Mouse (Mus musculus) ES-E14 (cell line): Measurements from ENCODE around the gene Blvrb. TPM values are rescaled to one million over a fixed set of nuclear protein-coding genes. Genes with fewer than 3 reads are reported as not detected.

Source experiments
- DNase-seq: peaks from one replicate; pipeline ENCODE4 v3.0.0-alpha.2; 2013; ENCODE audit warnings: low read depth, low spot score
- H3K27ac ChIP-seq: 2 replicates; pipeline ENCODE4 v1.5.1; 2012; ENCODE audit warnings: low read depth, mild to moderate bottlenecking, low read length, moderate library complexity, mixed read lengths; ENCODE audit not compliant: poor library complexity, insufficient read depth, severe bottlenecking
- H3K36me3 ChIP-seq: 2 replicates; pipeline ENCODE4 v1.6.1; 2012; ENCODE audit warnings: mild to moderate bottlenecking, low read length, moderate library complexity, mixed read lengths; ENCODE audit not compliant: control insufficient read depth, poor library complexity, insufficient read depth, severe bottlenecking
- H3K4me1 ChIP-seq, 2 experiments: fragments of 150-350 bp in 1 of 2; sonication (generic) in 1 of 2; 2 replicates each; pipeline ENCODE4 v1.6.1; 2012; ENCODE audit warnings: low read length in 2 of 2, mild to moderate bottlenecking in 1 of 2, mixed read lengths in 1 of 2; ENCODE audit not compliant: control insufficient read depth in 2 of 2, insufficient read depth in 2 of 2, poor library complexity in 1 of 2
- H3K4me3 ChIP-seq, 2 experiments: fragments of 150-350 bp in 1 of 2; sonication (generic) in 1 of 2; 2 replicates each; pipeline ENCODE4 v1.5.1; 2012; ENCODE audit warnings: low read length in 2 of 2, low read depth in 1 of 2, mild to moderate bottlenecking in 1 of 2, mixed read lengths in 1 of 2; ENCODE audit not compliant: insufficient read depth in 1 of 2, poor library complexity in 1 of 2, severe bottlenecking in 1 of 2
- H3K9ac ChIP-seq: 2 replicates; pipeline ENCODE4 v1.6.1; 2012; ENCODE audit warnings: low read depth, mild to moderate bottlenecking, low read length, mixed read lengths; ENCODE audit not compliant: poor library complexity, insufficient read depth, severe bottlenecking
- H3K9me3 ChIP-seq: fragments of 150-350 bp; sonication (generic); 2 replicates; pipeline ENCODE4 v1.6.1; 2012; ENCODE audit warnings: low read depth, mild to moderate bottlenecking, low read length; ENCODE audit not compliant: control insufficient read depth, insufficient read depth
- CHD2 ChIP-seq: IDR thresholded peaks from 2 replicates; pipeline ENCODE4 v1.6.1; 2014; ENCODE audit warnings: mild to moderate bottlenecking, low read depth, low read length, inconsistent platforms
- HCFC1 ChIP-seq: IDR thresholded peaks from 2 replicates; pipeline ENCODE4 v1.6.1; 2012; ENCODE audit warnings: low read length, inconsistent platforms, borderline replicate concordance; ENCODE audit not compliant: insufficient read depth
- MAFK ChIP-seq: IDR thresholded peaks from 2 replicates; pipeline ENCODE4 v1.6.1; 2014; ENCODE audit warnings: mild to moderate bottlenecking, low read depth, low read length, inconsistent platforms; ENCODE audit not compliant: insufficient read depth
- ZC3H11A ChIP-seq: IDR thresholded peaks from 2 replicates; pipeline ENCODE4 v1.6.1; 2012; ENCODE audit warnings: low read depth, mild to moderate bottlenecking, inconsistent platforms, low read length, borderline replicate concordance
- ZNF384 ChIP-seq: IDR thresholded peaks from 2 replicates; pipeline ENCODE4 v1.6.1; 2012; ENCODE audit warnings: low read depth, low read length, inconsistent platforms
- in situ Hi-C, 2 experiments: fragments of 600-800 bp; cut with MboI; formaldehyde crosslinking; loops; one replicate each; pipeline ENCODE4 v1.15.1; 2025; ENCODE audit warnings: low sequenced_read_pairs in 2 of 2, inconsistent platforms in 1 of 2; ENCODE audit not compliant: unreplicated experiment in 2 of 2
- total RNA-seq: library from RNA; depleted of rRNA; stranded (reverse); fragments of 300-350 nt; gene quantifications from 2 replicates; pipeline ENCODE4 v1.2.3, GENCODE M21; 2012

The Blvrb gene
- total RNA-seq, 1 experiment = 29.6 TPM

DNA sequence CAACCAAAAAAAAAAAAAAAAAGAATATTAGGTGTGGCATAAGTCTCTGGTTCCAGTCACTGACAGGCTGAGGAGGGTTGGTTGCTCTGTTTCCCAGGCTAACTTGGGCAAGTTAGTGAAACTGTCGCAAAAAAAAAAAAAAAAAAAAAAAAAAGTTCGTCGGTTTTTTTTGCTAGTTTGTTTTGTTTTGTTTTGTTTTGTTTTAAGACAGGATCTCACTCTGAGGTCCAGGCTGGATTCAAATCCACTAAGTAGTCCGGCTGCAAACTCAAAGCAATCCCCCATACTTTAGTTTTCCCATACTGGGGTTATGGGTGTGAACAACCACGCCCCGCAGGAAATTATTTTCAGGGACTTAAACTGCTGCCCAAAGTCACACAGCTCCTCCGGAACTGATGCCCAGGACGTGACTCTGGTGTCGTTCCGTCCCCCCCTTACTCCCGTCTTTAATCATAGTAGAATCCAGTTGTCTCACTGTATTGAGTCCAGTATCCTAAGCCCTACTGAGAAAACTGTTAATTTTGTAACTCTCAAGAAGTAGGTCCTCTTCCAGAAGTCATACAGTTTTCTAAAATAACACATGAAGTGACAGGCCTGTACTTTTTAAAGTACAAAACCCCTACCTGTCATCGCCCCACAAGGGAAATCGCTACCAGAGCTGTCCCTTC, 38.5 kb downstream of the Blvrb start:
- DNase-seq = no peak
- H3K36me3 ChIP-seq = peaks cover 8% of the 10 kb centered on the region
- H3K27ac ChIP-seq = no peak overlapping the region
- H3K9ac ChIP-seq = no peak overlapping the region
- in situ Hi-C loops = no loop called here
- TF ChIP-seq ZNF384 (peak; percentile 89), MAFK (no peak)
- H3K4me1 ChIP-seq = peaks cover 6 to 23% of the 10 kb centered on the region in 2 experiments; a peak in 3 of 4 replicates
- H3K4me3 ChIP-seq = peak overlapping the region; percentile 4 to 67; a peak in 2 of 4 replicates
- H3K9me3 ChIP-seq = no peaks in the 10 kb centered on the region

DNA sequence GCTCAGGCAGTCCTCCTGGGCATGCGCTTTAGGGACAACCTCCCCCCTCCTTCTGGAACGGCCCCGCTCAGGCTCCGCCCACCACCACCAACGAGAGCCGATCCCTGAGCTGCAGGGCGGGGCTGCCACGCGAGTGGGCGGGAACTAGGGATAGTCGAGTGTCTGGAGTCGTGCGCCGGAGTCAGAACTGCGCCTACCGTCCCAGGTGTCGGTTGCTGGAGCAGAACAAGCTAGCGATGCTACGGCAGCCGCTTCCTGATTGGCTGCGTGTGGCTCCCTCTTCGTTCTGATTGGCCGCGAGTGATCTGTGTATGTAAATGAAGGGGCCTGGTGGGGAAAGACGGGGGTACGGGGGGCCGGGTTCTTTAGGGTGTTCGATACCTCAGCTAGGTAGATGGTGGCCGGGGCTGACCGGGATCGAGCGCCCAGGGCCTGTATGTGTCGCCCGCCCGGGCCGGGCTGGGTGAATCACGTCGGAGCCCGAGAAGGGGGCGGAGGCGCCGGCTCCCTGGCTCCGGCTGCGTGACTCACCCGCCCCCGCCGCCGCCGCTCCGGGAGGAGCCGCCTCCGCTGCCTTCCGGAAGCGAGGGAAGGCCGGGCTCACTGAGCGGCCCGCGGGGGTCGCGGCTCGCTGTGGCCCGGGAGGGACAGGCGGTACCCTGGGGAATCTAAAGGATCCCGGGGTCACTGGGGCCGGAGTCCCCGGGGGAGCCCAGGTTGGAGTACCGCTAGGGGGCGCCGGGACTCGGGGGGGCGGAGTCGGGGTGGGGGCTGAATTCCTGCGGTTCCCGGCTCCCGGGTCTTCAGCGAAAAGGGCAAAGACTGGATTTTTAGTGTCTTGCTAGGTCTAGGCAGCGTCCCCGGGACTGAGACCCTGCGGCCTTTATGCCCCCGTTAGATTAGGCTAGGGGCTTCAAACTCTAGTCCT, 39.3 kb downstream of the Blvrb start, which contains the start of gene Sertad1:
Sertad1 (plus strand) TSS at position 141 of the 928 bp plus-strand sequence.
- H3K4me1 ChIP-seq = peaks cover 2 to 26% of the 10 kb centered on the region in 2 experiments; a peak in 3 of 4 replicates
- peak; percentile 99 for DNase-seq
- no peaks in the 10 kb centered on the region for H3K9me3 ChIP-seq
- peak within 1 kb of the TSS; percentile 90 for H3K27ac ChIP-seq
- peaks cover 8% of the 10 kb centered on the region for H3K36me3 ChIP-seq
- TF ChIP-seq CHD2 = peak; percentile 68; the same call in 1 of the 2 replicates
- TF ChIP-seq ZC3H11A = no peak
- TF ChIP-seq HCFC1 = peak; percentile 66; the same call in 1 of the 2 replicates
- peak within 1 kb of the TSS; percentile 84 to 91 for H3K4me3 ChIP-seq
- in situ Hi-C loops = no loop called here
- peak within 1 kb of the TSS; percentile 89 for H3K9ac ChIP-seq

DNA sequence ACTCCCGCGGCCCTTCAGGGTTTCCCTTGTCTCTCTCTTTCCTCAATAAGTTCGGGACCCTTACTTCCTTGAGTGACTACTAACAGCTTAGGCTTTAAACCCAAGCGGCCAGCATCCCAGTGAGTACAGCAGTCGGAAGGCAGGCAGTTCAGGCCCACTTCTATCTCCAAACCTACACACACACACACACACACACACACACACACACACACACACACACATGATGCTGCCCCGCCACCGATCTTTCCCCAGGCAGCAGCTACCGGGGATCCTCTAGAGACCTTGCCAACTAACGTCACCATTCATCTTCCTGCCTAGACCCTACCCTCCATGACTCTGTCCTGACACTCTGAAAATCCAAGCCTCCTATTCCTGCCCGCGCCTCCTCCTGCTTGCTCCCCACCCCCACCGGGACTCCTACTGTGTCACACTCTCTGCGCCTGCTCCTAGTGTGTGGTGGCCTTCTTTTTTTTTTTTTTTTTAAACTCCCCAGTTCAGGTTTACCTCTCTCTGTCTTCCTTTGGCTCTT, 40.0 kb downstream of the Blvrb start:
- Histone ChIP-seq H3K36me3 (peaks cover 8% of the 10 kb centered on the region), H3K9me3 (no peaks in the 10 kb centered on the region), H3K4me3 (peak overlapping the region; percentile 84 to 91), H3K27ac (peak overlapping the region; percentile 90; the same call in 1 of the 2 replicates), H3K9ac (peak overlapping the region; percentile 89), H3K4me1 (peaks cover 1 to 25% of the 10 kb centered on the region in 2 experiments; a peak in 3 of 4 replicates)
- in situ Hi-C loops = no loop called here
- DNase-seq = no peak
- TF ChIP-seq MAFK (no peak), ZNF384 (peak; percentile 65)

DNA sequence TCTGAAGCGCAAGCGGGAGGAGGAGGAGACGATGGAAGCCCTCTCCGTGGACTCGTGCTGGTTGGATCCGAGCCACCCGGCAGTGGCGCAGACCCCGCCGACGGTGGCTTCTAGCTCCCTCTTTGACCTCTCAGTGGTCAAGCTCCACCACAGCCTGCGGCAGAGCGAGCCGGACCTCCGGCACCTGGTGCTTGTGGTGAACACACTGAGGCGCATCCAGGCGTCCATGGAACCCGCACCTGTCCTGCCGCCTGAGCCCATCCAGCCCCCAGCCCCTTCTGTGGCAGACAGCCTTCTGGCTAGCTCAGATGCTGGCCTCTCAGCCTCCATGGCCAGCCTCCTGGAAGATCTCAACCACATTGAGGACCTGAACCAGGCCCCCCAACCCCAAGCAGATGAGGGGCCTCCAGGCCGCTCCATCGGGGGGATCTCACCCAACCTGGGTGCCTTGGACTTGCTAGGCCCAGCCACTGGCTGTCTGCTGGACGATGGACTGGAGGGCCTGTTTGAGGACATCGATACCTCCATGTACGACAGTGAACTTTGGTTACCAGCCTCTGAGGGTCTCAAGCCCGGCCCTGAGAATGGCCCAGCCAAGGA, 41.6 kb downstream of the Blvrb start:
- H3K4me1 ChIP-seq = peaks cover 0 to 24% of the 10 kb centered on the region in 2 experiments; a peak in 2 of 4 replicates
- H3K9me3 ChIP-seq = no peaks in the 10 kb centered on the region
- peak overlapping the region in 1 of 2 experiments; percentile 18; a peak in 2 of 4 replicates for H3K4me3 ChIP-seq
- in situ Hi-C loops = no loop called here
- H3K27ac ChIP-seq = no peak overlapping the region
- DNase-seq = no peak
- TF ChIP-seq MAFK (no peak), ZNF384 (no peak), CHD2 (no peak), ZC3H11A (no peak), HCFC1 (no peak)
- H3K36me3 ChIP-seq = peaks cover 8% of the 10 kb centered on the region
- H3K9ac ChIP-seq = peak overlapping the region; percentile 35; the same call in 1 of the 2 replicates
